Mouse (Mus musculus) olfactory bulb, adult 2 months (tissue): ENCODE measurements around the gene Ppfibp1. TPM values are rescaled to one million over a fixed set of nuclear protein-coding genes. Genes with fewer than 3 reads are reported as not detected.

Source experiments
- H3K27ac ChIP-seq: fragments of 200-500 bp; 2 replicates; pipeline ENCODE4 v1.5.1; 2012; ENCODE audit warnings: low read depth, low read length; ENCODE audit not compliant: insufficient read depth
- H3K4me1 ChIP-seq: fragments of 200-500 bp; 2 replicates; pipeline ENCODE4 v1.6.1; 2012; ENCODE audit warnings: low read length; ENCODE audit not compliant: control insufficient read depth, insufficient read depth
- H3K4me3 ChIP-seq: fragments of 200-500 bp; 2 replicates; pipeline ENCODE4 v1.5.1; 2012; ENCODE audit warnings: mild to moderate bottlenecking, low read depth, low read length, moderate library complexity; ENCODE audit not compliant: insufficient read depth
- CTCF ChIP-seq: fragments of 200-500 bp; IDR thresholded peaks from 2 replicates; pipeline ENCODE4 v1.5.1; 2012; ENCODE audit warnings: low read depth, mild to moderate bottlenecking, low read length, moderate library complexity; ENCODE audit not compliant: insufficient read depth
- POLR2A ChIP-seq: fragments of 200-500 bp; IDR thresholded peaks from 2 replicates; pipeline ENCODE4 v1.6.1; 2012; ENCODE audit warnings: mild to moderate bottlenecking, low read depth, low read length, moderate library complexity; ENCODE audit not compliant: insufficient read depth
- WGBS: fragments of 180-500 bp; shearing (Covaris S2); methylation state at CpG from one replicate; pipeline ENCODE4 v1.1.7; 2018; 5-methylcytosine and 5-hydroxymethylcytosine counted together
- polyA plus RNA-seq: library from polyadenylated mRNA; stranded (reverse); fragments of >200 nt; gene quantifications from 2 replicates; pipeline ENCODE4 v1.2.4, GENCODE M21; 2012; ENCODE audit warnings: low replicate concordance; ENCODE audit not compliant: missing spikeins, insufficient read depth, insufficient read length

The Ppfibp1 gene
- polyA plus RNA-seq, 1 experiment: not detected

DNA sequence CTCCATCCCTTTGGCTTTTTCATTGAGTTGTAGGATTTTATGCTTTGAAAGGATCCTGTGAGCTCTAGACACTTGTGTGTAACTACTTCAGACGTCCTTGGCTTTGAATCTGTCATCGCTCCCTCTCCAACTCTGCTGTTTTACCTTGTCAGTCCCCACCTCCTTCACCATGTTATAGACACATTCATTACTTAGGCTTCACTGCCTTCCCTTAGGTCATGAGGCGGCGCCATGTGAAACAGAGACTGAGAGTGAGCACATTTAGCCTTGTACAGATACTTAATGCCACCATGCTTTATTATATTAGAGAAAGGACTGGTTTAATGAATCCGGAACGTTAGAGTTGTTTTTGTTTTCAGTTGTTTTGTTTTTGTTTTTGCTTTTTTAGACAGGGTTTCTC, 83.7 kb downstream of the Ppfibp1 start:
- Histone ChIP-seq H3K27ac (no peak overlapping the region), H3K4me1 (peaks cover 3% of the 10 kb centered on the region; the same call in 1 of the 2 replicates), H3K4me3 (no peak overlapping the region)
- no peak for TF ChIP-seq POLR2A
- TF ChIP-seq CTCF: no peak
- 70% methylated on average over 6 of the region's 6 CpGs for WGBS

DNA sequence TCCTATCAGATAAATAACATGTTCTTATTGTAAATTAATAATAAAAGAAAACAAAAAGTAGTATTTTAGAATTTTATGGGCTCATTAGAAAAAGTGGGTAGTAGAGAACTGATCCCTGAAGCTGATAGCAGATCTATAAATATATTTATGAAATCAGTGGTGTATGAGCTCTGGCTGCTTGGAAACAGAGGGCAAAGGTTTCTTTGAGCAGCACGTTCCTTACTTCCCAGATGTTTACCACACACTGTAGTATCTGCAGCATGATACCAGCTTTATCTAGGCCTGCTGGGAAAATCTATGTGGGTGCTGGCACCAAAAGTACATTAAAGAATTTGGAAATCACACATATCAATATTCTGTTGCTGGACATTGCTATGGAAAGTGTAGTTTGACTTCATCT, 84.5 kb downstream of the Ppfibp1 start:
- Histone ChIP-seq H3K4me3 (no peak overlapping the region), H3K4me1 (peaks cover 3% of the 10 kb centered on the region; the same call in 1 of the 2 replicates), H3K27ac (no peak overlapping the region)
- no peak for TF ChIP-seq POLR2A
- 73% methylated on average over 1 of the region's 1 CpGs for WGBS

DNA sequence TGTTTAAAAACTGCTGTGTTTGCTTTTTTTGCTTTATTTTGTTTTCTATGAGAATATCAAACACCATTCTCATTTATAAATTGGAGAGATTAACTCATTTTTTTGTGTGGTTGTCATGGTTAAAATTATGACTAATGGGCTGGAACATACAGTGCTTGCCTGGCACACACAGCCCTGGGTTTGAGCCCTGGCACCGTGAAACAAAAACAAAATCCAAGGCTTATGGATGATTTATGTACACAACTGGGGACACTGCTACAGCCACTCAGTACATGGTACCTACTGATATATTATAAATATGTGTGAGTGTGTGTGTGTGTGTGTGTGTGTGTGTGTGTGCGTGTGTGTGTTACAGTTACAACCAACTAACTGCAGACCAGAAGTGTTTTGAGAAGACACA, 85.1 kb downstream of the Ppfibp1 start:
- no peak overlapping the region for H3K4me3 ChIP-seq
- peaks cover 3% of the 10 kb centered on the region; the same call in 1 of the 2 replicates for H3K4me1 ChIP-seq
- WGBS: 85% methylated on average over 2 of the region's 2 CpGs
- H3K27ac ChIP-seq: no peak overlapping the region
- TF ChIP-seq POLR2A: no peak
- no peak for TF ChIP-seq CTCF

DNA sequence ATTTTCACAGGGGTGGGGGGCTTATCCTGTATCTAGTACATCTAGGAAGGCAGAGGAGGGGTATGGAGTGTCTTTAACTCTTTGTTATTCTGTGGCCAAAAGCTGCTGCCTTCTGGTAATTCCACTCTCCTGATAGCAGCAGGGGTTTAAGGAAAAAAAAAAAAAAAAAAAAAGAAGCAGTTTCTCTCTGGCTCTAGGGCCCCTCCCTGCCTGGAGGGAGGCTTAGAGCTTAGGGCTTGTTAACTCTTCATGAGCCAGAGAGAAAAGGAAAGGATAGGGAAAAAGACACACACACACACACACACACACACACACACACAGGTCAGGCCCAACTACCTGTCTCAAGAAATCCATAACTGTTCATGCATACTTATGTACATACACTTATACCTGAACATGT, 85.5 kb downstream of the Ppfibp1 start:
- TF ChIP-seq CTCF (no peak), POLR2A (no peak)
- peaks cover 3% of the 10 kb centered on the region; the same call in 1 of the 2 replicates for H3K4me1 ChIP-seq
- H3K27ac ChIP-seq: no peak overlapping the region
- H3K4me3 ChIP-seq: no peak overlapping the region

DNA sequence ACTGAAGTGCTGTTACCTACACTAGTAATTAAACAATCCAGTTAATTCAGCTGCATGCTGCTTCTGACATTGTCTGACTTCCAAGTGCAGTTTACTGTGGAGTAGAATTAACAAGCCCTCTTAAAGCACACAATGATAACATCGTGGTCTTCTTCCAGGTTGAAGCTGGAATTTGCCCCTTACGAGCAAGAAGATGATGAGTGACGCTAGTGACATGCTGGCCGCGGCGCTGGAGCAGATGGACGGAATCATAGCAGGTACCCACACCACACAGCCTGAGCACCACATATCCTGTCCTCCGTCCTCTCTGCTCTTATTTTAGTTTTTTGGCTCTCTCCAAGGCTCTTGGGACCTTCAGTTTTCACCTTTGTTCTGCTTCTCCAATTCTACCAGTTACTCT, 88.2 kb downstream of the Ppfibp1 start:
- Histone ChIP-seq H3K4me3 (no peak overlapping the region), H3K27ac (no peak overlapping the region), H3K4me1 (no peaks in the 10 kb centered on the region)
- TF ChIP-seq POLR2A: no peak
- no peak for TF ChIP-seq CTCF
- WGBS: 85% methylated on average over 8 of the region's 8 CpGs

DNA sequence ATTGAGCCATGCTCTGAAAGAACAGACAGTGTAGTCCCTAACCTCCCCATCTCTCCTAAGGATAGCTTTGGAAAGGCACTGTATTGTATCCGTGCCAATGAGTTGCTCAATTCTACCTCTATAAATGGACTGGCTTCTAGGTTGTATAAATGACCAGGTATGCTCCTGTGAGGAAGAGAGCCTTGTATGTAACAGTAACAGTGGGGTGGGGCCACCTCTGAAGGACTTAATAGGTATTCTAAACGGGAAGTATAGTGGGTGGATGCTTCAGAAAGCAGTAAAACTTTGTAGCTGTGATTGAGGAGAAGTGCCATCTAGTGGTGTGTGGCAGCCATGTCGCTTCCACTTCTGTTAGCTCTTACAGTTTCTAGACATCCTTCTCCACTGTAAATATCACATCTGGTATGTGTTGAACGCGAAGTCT, 90.4 kb downstream of the Ppfibp1 start:
- TF ChIP-seq CTCF (no peak), POLR2A (no peak)
- Histone ChIP-seq H3K4me1 (no peaks in the 10 kb centered on the region), H3K4me3 (no peak overlapping the region), H3K27ac (no peak overlapping the region)
- WGBS: 57% methylated on average over 5 of the region's 5 CpGs

DNA sequence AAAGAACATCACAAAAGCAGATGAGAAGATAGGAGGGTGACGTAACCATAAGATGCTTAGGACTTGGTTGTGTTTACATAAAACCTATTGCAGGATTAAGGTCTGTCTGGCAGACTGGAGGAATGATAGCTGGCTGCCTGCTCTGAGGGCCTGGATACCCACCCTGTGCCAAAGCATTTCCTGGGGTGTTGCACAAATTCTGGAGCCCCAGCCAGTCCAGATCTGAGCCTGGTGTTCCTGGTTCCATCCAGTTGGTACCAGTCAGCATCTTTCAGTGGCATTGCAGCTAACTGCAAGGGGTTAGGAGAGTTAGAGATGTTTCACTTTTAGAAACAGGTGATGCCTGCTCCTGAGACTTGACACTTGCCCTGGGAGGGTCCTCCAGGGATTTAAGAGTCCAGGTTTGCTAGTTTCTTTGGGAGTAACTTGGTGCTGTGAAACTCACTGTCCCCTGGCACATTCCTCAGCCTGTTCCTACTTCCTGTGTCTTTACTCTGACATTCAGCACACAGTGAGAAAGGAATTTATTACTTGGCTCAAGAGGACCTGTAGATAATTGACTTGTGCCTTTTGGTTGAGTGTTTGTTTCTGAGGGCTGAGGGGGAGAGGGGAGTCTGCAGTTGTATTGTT, 90.9 kb downstream of the Ppfibp1 start:
- TF ChIP-seq CTCF: no peak
- no peak for TF ChIP-seq POLR2A
- H3K27ac ChIP-seq: no peak overlapping the region
- no peaks in the 10 kb centered on the region for H3K4me1 ChIP-seq
- H3K4me3 ChIP-seq: no peak overlapping the region
- 91% methylated on average over 1 of the region's 1 CpGs for WGBS

DNA sequence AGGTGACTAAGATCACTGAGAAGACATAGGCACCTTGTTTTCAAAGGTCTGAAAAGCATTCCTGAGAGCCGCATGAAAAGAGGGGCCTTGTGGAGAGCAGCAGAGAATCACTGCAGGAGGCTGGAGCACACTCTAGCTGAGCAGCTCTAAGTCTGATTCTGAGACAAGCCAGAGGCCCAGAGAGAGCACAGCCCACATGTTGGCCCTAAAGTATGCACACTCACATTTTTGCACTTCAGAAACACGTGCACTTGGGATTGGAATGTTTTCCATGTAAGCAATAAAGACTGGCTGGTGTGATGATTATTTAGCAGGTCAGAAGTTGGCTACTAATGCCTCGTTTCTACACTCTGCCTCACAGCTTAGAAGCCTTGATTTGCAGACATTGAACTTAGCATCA, 91.7 kb downstream of the Ppfibp1 start:
- 74% methylated on average over 3 of the region's 3 CpGs for WGBS
- Histone ChIP-seq H3K27ac (no peak overlapping the region), H3K4me3 (no peak overlapping the region), H3K4me1 (no peaks in the 10 kb centered on the region)
- no peak for TF ChIP-seq CTCF

DNA sequence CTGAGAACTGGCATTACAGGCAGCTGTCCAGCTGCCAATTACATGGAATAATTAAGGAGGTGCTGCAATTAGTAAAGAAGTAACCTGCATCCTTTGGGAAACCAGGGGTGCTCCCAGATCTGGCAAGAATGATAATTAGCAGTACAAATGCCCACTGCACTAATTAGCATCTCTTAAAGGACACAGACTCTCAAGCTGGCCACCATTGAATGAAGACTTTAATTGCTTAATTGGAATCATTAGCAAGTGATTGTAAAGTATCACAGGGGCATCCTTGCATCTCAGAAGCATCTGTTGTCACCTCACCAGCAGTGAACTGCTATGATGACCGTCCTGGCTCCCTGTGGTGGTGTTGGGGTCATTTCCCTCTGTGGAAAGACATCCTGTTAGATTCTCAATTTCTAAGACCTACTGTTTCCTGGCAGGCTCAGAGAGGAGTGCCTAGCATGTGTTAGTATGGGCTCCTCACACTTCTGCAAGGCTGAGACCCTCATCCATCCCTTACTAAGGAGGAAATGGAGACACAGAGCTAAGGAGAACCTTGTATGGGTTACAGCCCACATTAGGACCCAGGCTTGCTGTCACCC, 93.1 kb downstream of the Ppfibp1 start:
- no peak overlapping the region for H3K27ac ChIP-seq
- TF ChIP-seq POLR2A (no peak), CTCF (no peak)

DNA sequence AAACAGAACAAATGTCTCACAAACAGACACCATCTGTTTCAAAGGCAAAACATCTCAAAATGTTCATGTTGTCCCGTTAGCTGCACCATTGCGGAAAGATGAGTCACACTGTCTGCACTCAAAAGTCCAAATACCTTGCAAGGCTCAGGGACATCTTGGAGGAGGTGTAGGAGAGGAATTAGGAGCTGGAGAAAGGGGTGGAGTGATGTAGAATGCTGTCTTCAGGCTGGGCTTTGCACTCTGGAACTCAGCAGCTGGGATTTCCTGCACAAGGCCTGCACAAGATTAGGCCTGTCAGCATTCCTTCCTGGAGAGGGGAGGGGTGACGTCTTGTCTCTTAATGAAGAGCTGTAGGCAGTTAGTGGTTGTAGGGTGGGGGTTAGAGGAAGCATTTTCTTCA, 96.3 kb downstream of the Ppfibp1 start:
- WGBS: 67% methylated on average over 3 of the region's 3 CpGs
- TF ChIP-seq CTCF (no peak), POLR2A (no peak)
- no peak overlapping the region for H3K27ac ChIP-seq
- H3K4me1 ChIP-seq: no peaks in the 10 kb centered on the region
- H3K4me3 ChIP-seq: no peak overlapping the region

More for the DNA sequence above, 93.1 kb downstream of the Ppfibp1 start:
- H3K4me3 ChIP-seq: no peak overlapping the region
- H3K4me1 ChIP-seq: no peaks in the 10 kb centered on the region
- 69% methylated on average over 1 of the region's 1 CpGs for WGBS
